Mouse (Mus musculus) cortical plate, adult 2 months (tissue): ENCODE measurements around the gene Gm49393. TPM values are rescaled to one million over a fixed set of nuclear protein-coding genes. Genes with fewer than 3 reads are reported as not detected.

Experiments used
- H3K27ac ChIP-seq: fragments of 200-500 bp; 2 replicates; pipeline ENCODE4 v1.5.1; 2012; ENCODE audit warnings: low read length, control low read depth, inconsistent platforms; ENCODE audit not compliant: insufficient read depth
- H3K4me1 ChIP-seq: fragments of 200-500 bp; 2 replicates; pipeline ENCODE4 v1.6.1; 2011; ENCODE audit warnings: low read length; ENCODE audit not compliant: control insufficient read depth, insufficient read depth
- H3K4me3 ChIP-seq: fragments of 200-500 bp; 2 replicates; pipeline ENCODE4 v1.5.1; 2011; ENCODE audit warnings: mild to moderate bottlenecking, low read length, control low read depth; ENCODE audit not compliant: insufficient read depth
- CTCF ChIP-seq: fragments of 200-500 bp; IDR thresholded peaks from 2 replicates; pipeline ENCODE4 v1.5.1; 2011; ENCODE audit warnings: mild to moderate bottlenecking, control low read depth, low read length; ENCODE audit not compliant: insufficient read depth; ENCODE audit errors: extremely low read depth
- POLR2A ChIP-seq: fragments of 200-500 bp; IDR thresholded peaks from 2 replicates; pipeline ENCODE4 v1.6.1; 2011; ENCODE audit warnings: mild to moderate bottlenecking, low read length, control low read depth; ENCODE audit not compliant: insufficient read depth; ENCODE audit errors: extremely low read depth
- polyA plus RNA-seq: library from polyadenylated mRNA; depleted of rRNA; stranded (reverse); fragments of >200 nt; gene quantifications from 2 replicates; pipeline ENCODE4 v1.2.3, GENCODE M21; 2012

The Gm49393 gene
- polyA plus RNA-seq, 1 experiment = not detected

GRCm38 (mm10) chr13:60864281-60864680, 71.1 kb downstream of the Gm49393 start, which contains the start of gene 4930486L24Rik:
Gene 4930486L24Rik (minus strand): TSS chr13:60864475.
- Histone ChIP-seq H3K4me1 (no peaks in the 10 kb centered on the region), H3K27ac (no peak within 1 kb of the TSS), H3K4me3 (no peak within 1 kb of the TSS)
- TF ChIP-seq CTCF (no peak), POLR2A (no peak)

DNA sequence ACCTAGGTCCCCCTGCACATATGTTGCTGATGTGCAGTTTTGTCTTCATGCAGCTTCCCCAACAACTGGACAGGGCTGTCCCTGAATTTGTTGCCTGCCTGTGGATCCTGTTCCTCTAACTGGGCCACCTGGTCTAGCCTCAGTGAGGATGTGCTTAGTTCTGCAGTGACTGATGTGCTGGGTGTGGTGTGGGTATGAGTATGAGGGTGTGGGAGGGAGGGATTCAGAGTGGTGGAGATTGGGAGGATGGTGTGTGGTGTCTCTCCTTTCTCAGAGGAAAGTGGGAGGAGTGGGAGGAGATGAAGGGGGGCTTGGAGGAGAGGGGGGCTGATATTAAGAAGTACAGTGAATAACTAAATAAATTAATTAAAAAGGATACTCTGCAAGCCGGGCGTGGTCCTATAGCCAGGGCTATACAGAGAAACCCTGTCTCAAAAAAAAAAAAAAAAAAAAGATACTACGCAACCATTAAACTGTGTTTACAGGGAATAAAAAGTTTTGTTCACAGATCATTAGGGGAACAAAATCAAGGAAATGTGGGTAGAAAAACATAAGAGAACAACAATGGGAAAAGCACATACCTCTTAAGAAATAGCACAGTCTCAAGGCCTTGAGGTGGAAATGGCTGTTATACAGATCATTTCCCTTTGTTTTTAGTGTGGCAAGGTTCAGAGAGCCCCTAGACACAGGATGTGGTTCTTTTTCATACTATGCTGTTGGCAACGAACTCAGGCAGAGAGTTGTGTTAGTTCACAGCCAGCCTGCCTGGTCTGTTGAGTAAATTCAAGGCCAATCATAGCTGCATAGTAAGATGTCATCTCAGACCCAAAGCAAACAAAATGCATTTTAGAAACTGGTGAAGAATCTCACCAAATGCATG, 86.9 kb downstream of the Gm49393 start:
- H3K4me3 ChIP-seq = no peak overlapping the region
- no peak overlapping the region for H3K27ac ChIP-seq
- TF ChIP-seq CTCF = no peak
- TF ChIP-seq POLR2A = no peak
- H3K4me1 ChIP-seq = no peaks in the 10 kb centered on the region

DNA sequence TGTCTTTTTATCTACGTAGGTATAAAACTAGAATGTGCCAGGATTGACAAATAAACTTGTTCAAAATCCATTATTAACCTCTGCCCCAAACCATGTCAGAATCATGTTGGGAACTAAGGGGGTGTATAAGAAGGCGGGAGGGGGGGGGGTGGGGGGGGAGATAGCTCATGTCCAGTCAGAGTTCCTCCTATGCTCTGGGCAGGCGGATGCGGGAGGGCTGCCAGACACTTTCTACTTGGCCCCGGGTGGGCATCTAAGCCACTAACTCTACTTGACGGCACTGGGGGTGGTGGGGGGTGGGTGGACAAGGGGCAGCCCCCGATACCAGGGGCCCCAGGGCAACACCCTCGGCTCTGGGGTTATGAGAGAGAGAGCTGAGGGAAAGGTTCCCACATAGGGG, 92.2 kb downstream of the Gm49393 start:
- no peak overlapping the region for H3K27ac ChIP-seq
- no peaks in the 10 kb centered on the region for H3K4me1 ChIP-seq
- no peak overlapping the region for H3K4me3 ChIP-seq
- TF ChIP-seq POLR2A = no peak

DNA sequence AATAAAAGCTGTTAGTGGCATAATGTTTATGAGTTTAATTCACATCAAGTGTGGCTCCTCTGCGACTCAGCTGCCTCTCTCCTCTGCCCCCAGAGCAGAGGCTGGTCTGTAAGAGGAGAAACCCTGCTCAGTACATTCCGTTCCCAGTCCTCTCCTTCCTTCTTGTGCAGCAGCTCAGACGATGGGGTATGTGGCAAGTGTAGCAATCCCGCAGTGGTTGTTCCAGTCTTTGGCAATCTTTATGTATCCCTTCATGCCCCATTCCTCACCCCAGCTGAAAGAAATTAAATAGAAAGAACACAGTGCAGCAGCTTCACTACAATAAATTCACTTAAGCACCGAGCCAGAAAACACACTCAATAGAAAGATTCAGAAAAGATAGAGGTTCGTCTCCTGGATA, 92.7 kb downstream of the Gm49393 start:
- Histone ChIP-seq H3K4me3 (no peak overlapping the region), H3K27ac (no peak overlapping the region), H3K4me1 (no peaks in the 10 kb centered on the region)
- TF ChIP-seq POLR2A (no peak), CTCF (no peak)

DNA sequence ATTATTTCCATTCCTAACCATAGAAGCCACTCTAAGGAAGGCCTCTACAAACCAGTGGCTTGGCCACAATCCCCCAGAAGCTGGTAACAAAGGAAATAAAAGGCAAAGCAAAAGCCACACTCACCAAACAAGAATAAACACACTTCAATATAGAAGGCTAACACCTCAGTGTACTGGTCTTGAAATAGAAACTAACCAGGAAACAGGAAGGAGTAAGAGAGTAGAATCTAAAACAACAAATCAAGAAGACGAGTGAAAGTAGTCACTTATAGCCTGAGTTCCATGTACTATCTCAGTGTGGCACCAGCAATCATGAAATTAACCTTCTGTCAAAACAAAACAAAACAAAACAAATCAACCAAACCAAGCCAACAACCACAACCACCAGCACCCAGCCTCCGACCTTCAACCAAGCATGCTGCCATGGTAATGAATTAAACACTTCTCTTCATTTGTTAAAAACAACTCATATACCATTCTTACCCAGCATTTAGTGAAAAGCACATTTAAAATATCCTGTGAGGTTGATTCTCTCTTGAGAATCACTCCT, 96.0 kb downstream of the Gm49393 start:
- no peak for TF ChIP-seq POLR2A
- TF ChIP-seq CTCF = no peak
- Histone ChIP-seq H3K4me1 (no peaks in the 10 kb centered on the region), H3K4me3 (no peak overlapping the region), H3K27ac (no peak overlapping the region)

DNA sequence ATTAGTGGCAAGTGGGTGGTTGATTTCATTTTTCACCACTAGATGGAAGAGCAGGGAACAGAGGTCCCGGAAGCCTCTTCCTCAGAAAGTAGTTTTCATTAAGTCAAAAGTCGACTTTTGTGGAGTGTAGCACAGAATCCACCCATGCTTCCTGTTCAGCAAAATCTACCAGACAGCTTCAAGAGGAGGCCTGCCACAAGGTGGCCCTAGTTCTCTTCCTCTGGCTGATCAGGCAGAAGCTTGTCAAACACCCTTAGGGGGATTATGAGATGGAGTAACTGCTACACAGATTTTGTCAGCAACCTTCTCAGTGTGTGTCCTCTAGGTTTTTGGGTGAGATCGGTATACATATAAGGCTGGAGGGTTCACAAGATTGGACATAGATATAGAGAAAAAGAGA, 109.3 kb downstream of the Gm49393 start:
- Histone ChIP-seq H3K4me3 (no peak overlapping the region), H3K4me1 (no peaks in the 10 kb centered on the region), H3K27ac (no peak overlapping the region)
- 0 out of 2 replicates have a peak, but pooled peaks have one; percentile 2 for TF ChIP-seq CTCF
- TF ChIP-seq POLR2A = no peak

DNA sequence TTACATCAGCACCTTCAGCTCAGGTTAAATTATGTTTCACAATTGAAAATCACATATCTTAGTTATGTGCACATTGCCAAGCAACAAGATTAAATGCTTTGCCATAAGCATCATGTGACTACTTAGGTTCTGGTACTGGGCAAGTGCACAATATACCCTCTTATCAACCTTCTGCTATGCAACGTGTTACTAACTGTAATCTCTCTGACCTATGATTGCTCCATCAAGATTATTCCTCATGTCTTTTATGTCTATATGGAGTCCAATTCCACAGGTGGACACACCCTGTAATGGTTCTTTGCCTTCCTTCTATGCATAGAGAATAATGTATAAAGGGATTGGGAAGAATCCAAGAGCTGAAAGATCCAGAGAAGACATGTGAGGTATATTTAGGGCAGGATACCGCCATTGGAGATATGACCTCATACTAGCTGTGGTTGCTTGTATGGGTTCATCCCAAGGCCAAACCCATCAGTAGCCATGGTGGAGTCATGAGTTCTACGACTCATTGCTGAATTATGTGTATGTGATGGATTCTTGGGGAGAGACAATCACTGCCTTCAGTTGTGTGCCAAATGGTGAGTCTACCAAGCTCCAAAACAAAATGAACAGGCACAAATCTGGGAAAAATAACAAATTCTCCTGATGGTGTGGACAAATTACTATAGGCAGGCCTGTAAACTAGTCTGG, 114.8 kb downstream of the Gm49393 start:
- no peak overlapping the region for H3K4me3 ChIP-seq
- TF ChIP-seq POLR2A = no peak
- TF ChIP-seq CTCF = no peak
- no peaks in the 10 kb centered on the region for H3K4me1 ChIP-seq
- H3K27ac ChIP-seq = no peak overlapping the region

DNA sequence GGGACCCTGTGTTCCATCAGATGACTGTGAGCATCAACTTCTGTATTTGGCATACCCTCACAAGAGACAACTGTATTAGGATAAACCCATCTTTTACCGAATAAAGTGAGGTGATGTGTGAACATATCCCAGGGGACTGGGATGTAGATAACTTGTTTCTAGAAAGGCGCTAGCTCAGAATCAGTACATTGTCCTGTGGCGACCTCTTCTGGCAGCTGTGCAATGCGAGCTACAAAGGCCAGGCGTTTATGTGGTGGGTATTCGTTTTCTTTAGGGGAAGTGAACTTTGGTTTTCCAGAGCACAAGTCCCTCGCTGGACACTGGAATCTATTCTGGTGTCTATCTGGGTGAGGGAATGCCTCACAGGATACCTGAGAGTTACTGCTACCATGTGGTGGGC, 115.9 kb downstream of the Gm49393 start:
- TF ChIP-seq CTCF = peak; percentile 62
- no peak for TF ChIP-seq POLR2A
- Histone ChIP-seq H3K4me1 (no peaks in the 10 kb centered on the region), H3K27ac (no peak overlapping the region), H3K4me3 (no peak overlapping the region)

DNA sequence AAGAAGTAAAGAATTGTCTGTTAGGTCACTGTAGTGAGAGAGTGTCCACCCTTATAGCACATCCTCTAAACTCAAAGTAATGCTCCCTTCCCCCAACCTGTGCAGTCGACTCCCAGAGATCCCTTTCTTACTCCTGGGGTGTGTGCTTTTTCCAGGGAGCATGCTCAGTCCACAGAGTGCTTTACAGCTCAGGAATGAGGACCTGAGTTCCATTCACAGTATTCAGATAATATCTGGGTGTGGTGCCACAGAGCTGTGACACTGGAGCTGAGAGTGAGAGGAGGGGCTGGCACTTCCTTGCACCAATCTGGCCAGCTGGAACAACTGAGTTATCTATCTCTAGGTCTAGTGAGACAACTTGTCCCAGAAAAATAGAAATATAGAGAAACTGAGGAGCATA, 121.7 kb downstream of the Gm49393 start:
- no peak overlapping the region for H3K27ac ChIP-seq
- H3K4me3 ChIP-seq = no peak overlapping the region
- no peaks in the 10 kb centered on the region for H3K4me1 ChIP-seq
- TF ChIP-seq POLR2A (no peak), CTCF (no peak)

- H3K27ac ChIP-seq = no peak overlapping the region
- H3K4me3 ChIP-seq = no peak overlapping the region
- H3K4me1 ChIP-seq = no peaks in the 10 kb centered on the region
- no peak for TF ChIP-seq CTCF
- TF ChIP-seq POLR2A = no peak
These were observed 122.6 kb downstream of the Gm49393 start for GRCm38 (mm10) chr13:60812768-60813167.
